Mouse (Mus musculus): Measurements from ENCODE around the gene Fut2. TPM values are rescaled to one million over a fixed set of nuclear protein-coding genes. Genes with fewer than 3 reads are reported as not detected.
A peak's percentile ranks its signal among the peaks of the same experiment; 100 is the strongest.

The Fut2 gene
- total RNA-seq, 1 experiment = 0.27 TPM

- Histone ChIP-seq H3K4me1 (ENCODE audit: control insufficient read depth in 2 of 2, insufficient read depth in 2 of 2, low read length in 2 of 2, poor library complexity in 1 of 2) (peaks cover 0 to 7% of the 10 kb centered on the region in 2 experiments; a peak in 1 of 4 replicates), H3K9me3 (ENCODE audit: control insufficient read depth, insufficient read depth, low read depth, low read length) (no peaks in the 10 kb centered on the region), H3K27ac (ENCODE audit: insufficient read depth, low read depth, low read length, poor library complexity, severe bottlenecking) (no peak overlapping the region), H3K4me3 (ENCODE audit: insufficient read depth in 1 of 2, low read depth in 1 of 2, low read length in 2 of 2, poor library complexity in 1 of 2, severe bottlenecking in 1 of 2) (peak overlapping the region in 1 of 2 experiments; percentile 77; a peak in 1 of 4 replicates), H3K9ac (ENCODE audit: insufficient read depth, low read depth, low read length, poor library complexity, severe bottlenecking) (no peak overlapping the region), H3K36me3 (ENCODE audit: control insufficient read depth, insufficient read depth, low read length, poor library complexity, severe bottlenecking) (no peaks in the 10 kb centered on the region)
- TF ChIP-seq ZC3H11A (IDR thresholded peaks at IDR 0.05; ENCODE audit: borderline replicate concordance, low read depth, low read length) = no peak
- no peak for TF ChIP-seq ZNF384 (IDR thresholded peaks at IDR 0.05; ENCODE audit: low read depth, low read length)
- TF ChIP-seq HCFC1 (IDR thresholded peaks at IDR 0.05; ENCODE audit: borderline replicate concordance, insufficient read depth, low read length) = no peak
- TF ChIP-seq CHD2 (IDR thresholded peaks at IDR 0.05; ENCODE audit: low read depth, low read length) = no peak
- no peak for TF ChIP-seq MAFK (IDR thresholded peaks at IDR 0.05; ENCODE audit: insufficient read depth, low read depth, low read length)
- DNase-seq (ENCODE audit: low read depth, low spot score) = no peak
- in situ Hi-C loops (cut with MboI; ENCODE audit: low sequenced_read_pairs in 2 of 2, unreplicated experiment in 2 of 2) = no loop called here
Measured at GRCm38 (mm10) chr7:45644872-45645590, 21.2 kb downstream of the Fut2 start.

DNA sequence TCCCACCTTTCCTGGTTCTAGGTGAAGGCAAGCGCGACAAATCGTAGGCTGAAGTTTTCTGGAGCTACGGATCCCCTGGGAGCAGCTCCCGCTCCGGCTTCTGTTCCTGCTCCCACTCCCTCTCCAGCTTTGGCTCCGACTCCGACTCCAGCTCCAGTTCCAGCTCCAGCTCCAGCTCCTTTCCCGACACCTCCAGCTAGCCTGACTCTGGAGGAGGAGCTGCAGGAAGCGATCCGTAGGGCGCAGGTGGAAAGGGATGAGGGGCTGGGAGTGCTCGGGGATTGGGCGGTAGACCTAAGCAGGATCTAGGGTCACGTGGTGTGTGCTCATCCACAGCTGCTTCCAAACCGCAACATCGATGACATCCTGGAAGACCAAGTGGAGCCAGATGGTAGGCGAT, 22.0 kb downstream of the Fut2 start:
- TF ChIP-seq MAFK (IDR thresholded peaks at IDR 0.05; ENCODE audit: insufficient read depth, low read depth, low read length) (no peak), ZC3H11A (IDR thresholded peaks at IDR 0.05; ENCODE audit: borderline replicate concordance, low read depth, low read length) (no peak), ZNF384 (IDR thresholded peaks at IDR 0.05; ENCODE audit: low read depth, low read length) (no peak), HCFC1 (IDR thresholded peaks at IDR 0.05; ENCODE audit: borderline replicate concordance, insufficient read depth, low read length) (no peak), CHD2 (IDR thresholded peaks at IDR 0.05; ENCODE audit: low read depth, low read length) (no peak)
- no peak overlapping the region for H3K9ac ChIP-seq (ENCODE audit: insufficient read depth, low read depth, low read length, poor library complexity, severe bottlenecking)
- H3K27ac ChIP-seq (ENCODE audit: insufficient read depth, low read depth, low read length, poor library complexity, severe bottlenecking) = no peak overlapping the region
- H3K4me1 ChIP-seq (ENCODE audit: control insufficient read depth in 2 of 2, insufficient read depth in 2 of 2, low read length in 2 of 2, poor library complexity in 1 of 2) = peaks cover 0 to 11% of the 10 kb centered on the region in 2 experiments; a peak in 1 of 4 replicates
- H3K36me3 ChIP-seq (ENCODE audit: control insufficient read depth, insufficient read depth, low read length, poor library complexity, severe bottlenecking) = no peaks in the 10 kb centered on the region
- no peaks in the 10 kb centered on the region for H3K9me3 ChIP-seq (ENCODE audit: control insufficient read depth, insufficient read depth, low read depth, low read length)
- in situ Hi-C loops (cut with MboI; ENCODE audit: low sequenced_read_pairs in 2 of 2, unreplicated experiment in 2 of 2) = no loop called here
- no peak for DNase-seq (ENCODE audit: low read depth, low spot score)
- H3K4me3 ChIP-seq (ENCODE audit: insufficient read depth in 1 of 2, low read depth in 1 of 2, low read length in 2 of 2, poor library complexity in 1 of 2, severe bottlenecking in 1 of 2) = peak overlapping the region; percentile 25 to 77

- TF ChIP-seq CHD2 (IDR thresholded peaks at IDR 0.05; ENCODE audit: low read depth, low read length) (peak; percentile 39; the same call in 1 of the 2 replicates), ZC3H11A (IDR thresholded peaks at IDR 0.05; ENCODE audit: borderline replicate concordance, low read depth, low read length) (no peak)
- DNase-seq (ENCODE audit: low read depth, low spot score) = peak; percentile 97
- in situ Hi-C loops (cut with MboI; ENCODE audit: low sequenced_read_pairs in 2 of 2, unreplicated experiment in 2 of 2) = no loop called here
- Histone ChIP-seq H3K9ac (ENCODE audit: insufficient read depth, low read depth, low read length, poor library complexity, severe bottlenecking) (peak overlapping the region; percentile 29), H3K4me3 (ENCODE audit: insufficient read depth in 1 of 2, low read depth in 1 of 2, low read length in 2 of 2, poor library complexity in 1 of 2, severe bottlenecking in 1 of 2) (peak overlapping the region; percentile 25 to 77), H3K4me1 (ENCODE audit: control insufficient read depth in 2 of 2, insufficient read depth in 2 of 2, low read length in 2 of 2, poor library complexity in 1 of 2) (peaks cover 0 to 13% of the 10 kb centered on the region in 2 experiments; a peak in 1 of 4 replicates), H3K36me3 (ENCODE audit: control insufficient read depth, insufficient read depth, low read length, poor library complexity, severe bottlenecking) (no peaks in the 10 kb centered on the region), H3K27ac (ENCODE audit: insufficient read depth, low read depth, low read length, poor library complexity, severe bottlenecking) (no peak overlapping the region), H3K9me3 (ENCODE audit: control insufficient read depth, insufficient read depth, low read depth, low read length) (no peaks in the 10 kb centered on the region)
Measured at GRCm38 (mm10) chr7:45643441-45644178, 22.6 kb downstream of the Fut2 start.

DNA sequence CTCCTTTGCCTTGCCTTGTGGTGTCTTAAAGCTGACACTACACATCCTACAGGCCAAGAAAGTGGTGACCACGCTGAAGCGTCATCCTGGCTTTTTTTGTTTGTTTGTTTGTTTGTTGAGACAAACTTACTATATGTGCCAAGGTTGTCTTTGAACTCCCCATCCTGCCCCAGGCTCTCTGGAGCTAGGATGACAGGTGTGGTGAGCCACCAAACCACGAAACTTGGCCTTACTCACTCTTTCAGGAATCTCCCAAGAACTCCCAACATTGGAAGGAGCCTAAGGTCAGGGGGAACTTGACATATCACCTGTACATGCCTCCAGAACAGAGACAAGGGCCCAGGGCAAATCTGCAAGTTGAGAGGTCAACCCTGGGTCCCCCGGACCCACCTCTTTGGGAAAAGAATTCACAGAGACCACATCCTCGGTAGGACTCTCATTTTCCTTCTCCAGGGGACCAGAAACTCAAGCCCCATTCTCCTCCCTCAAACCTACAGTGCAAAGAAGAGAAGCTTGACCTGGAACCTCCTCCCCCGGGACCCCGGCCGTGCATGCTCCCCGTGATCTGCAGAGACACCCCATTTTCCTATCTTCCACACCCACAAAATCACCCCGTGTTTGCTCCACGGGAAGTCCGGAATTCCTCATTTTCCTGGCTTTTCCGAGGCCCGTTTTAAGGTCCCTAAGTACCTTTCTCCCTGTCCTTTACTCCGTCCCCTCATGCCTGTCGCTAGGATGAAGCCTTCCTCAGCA, 23.5 kb downstream of the Fut2 start:
- Histone ChIP-seq H3K4me1 (ENCODE audit: control insufficient read depth in 2 of 2, insufficient read depth in 2 of 2, low read length in 2 of 2, poor library complexity in 1 of 2) (peaks cover 0 to 15% of the 10 kb centered on the region in 2 experiments; a peak in 1 of 4 replicates), H3K9ac (ENCODE audit: insufficient read depth, low read depth, low read length, poor library complexity, severe bottlenecking) (peak overlapping the region; percentile 29), H3K36me3 (ENCODE audit: control insufficient read depth, insufficient read depth, low read length, poor library complexity, severe bottlenecking) (peaks cover 2% of the 10 kb centered on the region; the same call in 1 of the 2 replicates), H3K27ac (ENCODE audit: insufficient read depth, low read depth, low read length, poor library complexity, severe bottlenecking) (no peak overlapping the region), H3K4me3 (ENCODE audit: insufficient read depth in 1 of 2, low read depth in 1 of 2, low read length in 2 of 2, poor library complexity in 1 of 2, severe bottlenecking in 1 of 2) (peak overlapping the region; percentile 11 to 36), H3K9me3 (ENCODE audit: control insufficient read depth, insufficient read depth, low read depth, low read length) (no peaks in the 10 kb centered on the region)
- TF ChIP-seq MAFK (IDR thresholded peaks at IDR 0.05; ENCODE audit: insufficient read depth, low read depth, low read length) = no peak
- TF ChIP-seq HCFC1 (IDR thresholded peaks at IDR 0.05; ENCODE audit: borderline replicate concordance, insufficient read depth, low read length) = no peak
- TF ChIP-seq ZNF384 (IDR thresholded peaks at IDR 0.05; ENCODE audit: low read depth, low read length) = no peak
- no peak for TF ChIP-seq ZC3H11A (IDR thresholded peaks at IDR 0.05; ENCODE audit: borderline replicate concordance, low read depth, low read length)
- TF ChIP-seq CHD2 (IDR thresholded peaks at IDR 0.05; ENCODE audit: low read depth, low read length) = no peak
- in situ Hi-C loops (cut with MboI; ENCODE audit: low sequenced_read_pairs in 2 of 2, unreplicated experiment in 2 of 2) = no loop called here
- no peak for DNase-seq (ENCODE audit: low read depth, low spot score)
